Mouse (Mus musculus) subcutaneous adipose tissue, adult 2 months (tissue): ENCODE measurements around the gene Dcaf1. TPM values are rescaled to one million over a fixed set of nuclear protein-coding genes. Genes with fewer than 3 reads are reported as not detected.

Experiments used
- polyA plus RNA-seq: library from polyadenylated mRNA; depleted of rRNA; stranded (reverse); fragments of >200 nt; gene quantifications from 2 replicates; pipeline ENCODE4 v1.2.3, GENCODE M21; 2012; ENCODE audit warnings: low replicate concordance; rRNA removed

Gene Dcaf1
- 11.8 and 18.7 TPM in 2 replicates for polyA plus RNA-seq

DNA sequence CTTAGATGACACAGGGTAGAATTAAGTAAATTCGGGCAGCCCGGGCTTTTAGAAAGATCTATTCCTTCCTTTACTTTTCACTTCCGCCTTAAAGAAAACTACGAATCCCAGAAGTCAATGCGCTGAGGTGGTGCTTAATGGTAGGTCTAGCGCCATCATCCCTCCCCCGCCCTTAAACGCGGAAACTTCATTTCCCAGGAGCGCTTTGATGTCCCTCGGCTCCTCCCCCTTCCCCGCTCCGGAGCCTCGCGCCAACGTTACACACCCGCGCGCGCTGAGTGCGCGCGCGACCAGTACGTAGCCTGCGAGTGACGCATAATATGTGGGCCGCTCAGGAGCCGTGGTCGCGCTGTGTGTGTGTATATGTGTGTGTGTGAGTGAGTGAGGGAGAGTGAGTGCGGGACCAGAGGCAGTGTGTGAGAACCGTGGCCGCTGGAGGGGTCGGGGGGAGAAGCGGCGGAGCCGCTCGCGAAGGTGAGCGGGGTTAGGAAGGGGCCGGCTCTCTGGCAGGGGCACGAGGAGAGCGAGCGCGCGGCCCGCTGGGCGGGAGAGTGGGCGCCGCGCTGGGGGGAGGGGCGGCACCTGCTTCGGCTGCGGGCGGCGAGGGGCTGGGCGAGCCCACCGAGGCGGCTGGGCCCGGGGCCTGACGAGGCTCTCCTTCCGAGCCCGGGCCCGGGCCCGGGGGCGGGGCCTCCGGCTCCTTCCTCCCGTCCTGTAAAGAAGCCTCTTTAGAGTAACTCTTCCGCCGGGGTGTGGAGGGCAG is at the start of gene Dcaf1:
Gene Dcaf1, plus strand, starts transcription at position 257 of the 763 bp plus-strand sequence.

DNA sequence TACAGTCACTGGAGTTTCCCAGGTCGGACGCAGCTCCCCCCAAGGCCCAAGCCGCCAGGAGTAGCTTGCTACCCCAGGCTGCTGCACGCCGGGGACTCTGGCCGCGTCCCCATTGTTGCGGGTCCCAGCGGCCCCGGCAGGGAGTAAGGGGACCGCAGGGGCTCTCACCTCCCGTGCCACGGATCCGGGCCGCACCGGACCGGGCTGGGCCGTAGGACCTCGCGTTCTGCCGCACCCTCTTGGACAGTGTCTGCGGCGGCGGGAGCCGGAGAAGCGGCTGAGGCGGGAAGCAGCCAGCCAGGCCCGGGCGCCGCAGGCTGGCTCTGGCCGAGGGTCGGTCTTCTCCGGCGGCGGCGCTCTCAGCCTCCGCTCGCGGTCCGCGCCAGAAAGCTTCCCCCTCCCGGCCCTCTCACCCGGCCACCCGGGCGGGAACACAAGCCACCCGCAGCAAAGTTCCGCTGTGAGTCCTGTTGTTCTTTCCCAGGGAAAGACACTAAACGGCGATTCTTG is 32.8 kb upstream of the Dcaf1 start, which contains the start of gene Rad54l2:
Gene Rad54l2, minus strand, starts transcription at position 383 of the 510 bp plus-strand sequence.

DNA sequence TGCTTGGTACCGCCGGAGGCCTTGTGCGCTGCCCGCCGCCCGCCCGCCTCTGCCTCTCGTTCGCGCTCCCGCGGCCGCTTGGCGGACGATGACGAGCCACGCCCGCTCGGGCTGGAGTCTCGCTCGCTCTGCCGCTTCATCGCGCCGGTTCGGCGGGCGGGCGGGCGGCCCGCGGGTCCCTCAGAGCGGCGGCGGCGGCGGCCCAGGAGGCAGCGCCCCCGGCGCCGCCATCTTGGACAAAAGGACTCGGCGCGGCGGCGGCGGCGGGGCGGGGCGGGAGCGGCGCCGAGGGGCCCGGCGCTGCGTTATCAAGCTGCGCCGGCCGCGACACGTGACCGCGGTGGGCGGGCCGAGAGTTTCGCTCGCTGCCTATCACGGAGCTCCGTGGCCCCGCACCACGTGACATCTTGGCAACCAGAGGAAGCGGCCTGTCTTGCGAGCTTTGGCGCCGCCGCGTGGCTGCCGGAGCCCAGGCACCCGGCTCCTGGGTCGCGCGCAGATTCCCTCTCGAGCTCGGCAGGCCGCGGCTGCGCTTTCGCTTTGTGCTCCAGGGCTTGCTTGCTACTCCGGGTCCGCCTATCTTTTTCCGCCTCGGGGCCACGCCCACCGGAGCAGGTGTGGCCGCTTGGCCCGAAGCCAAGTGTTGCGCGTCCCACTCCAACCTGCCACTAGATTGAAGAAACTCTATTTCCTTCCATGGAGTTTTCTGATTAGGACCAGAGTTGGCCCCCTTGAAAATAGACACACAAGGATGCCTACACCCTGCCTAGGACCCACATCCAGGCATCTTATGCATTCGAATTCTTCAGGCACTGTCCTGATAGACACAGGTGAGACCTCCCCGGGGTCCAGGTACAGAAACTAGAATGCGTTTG is 65.4 kb downstream of the Dcaf1 start, which contains the start of gene Rbm15b:
Gene Rbm15b, minus strand, starts transcription at position 601 of the 875 bp plus-strand sequence.

DNA sequence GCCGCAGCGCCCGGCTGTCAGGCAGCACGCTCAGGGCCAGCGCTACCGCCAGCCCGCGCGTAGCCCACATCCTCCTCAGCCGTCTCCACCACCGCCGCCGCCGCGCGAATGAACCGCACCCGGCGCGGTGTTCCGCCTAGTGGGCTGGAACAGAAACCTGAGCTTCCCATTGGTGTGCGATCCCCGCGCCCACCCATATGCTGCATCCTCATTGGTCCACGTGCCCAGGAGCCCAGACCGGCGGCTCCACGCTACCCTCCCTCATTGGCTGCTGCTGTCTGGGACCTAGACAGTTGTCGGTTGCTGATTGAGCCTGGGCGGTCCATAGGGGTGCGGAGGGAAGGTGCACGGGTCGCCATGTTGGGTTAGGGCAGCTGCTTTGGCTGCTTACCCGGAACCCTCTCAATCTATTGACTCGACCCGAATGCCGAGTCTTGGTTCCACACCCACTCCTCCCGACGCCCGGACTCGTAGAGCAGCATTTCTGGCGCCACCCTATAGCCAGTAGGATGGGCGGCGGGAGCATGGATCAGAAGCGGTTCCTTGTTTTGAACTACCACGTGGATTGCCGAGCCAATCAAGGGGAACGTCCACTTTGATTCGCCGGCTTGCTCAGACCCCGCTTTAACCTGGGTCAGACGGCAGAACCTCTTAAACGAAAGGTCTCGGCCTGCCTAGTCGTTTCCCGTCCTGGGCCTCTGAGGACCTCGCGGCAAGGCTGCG is 70.3 kb downstream of the Dcaf1 start, which contains the start of gene Manf:
Gene Manf, minus strand, starts transcription at position 151 of the 723 bp plus-strand sequence.

Other genes starting within 250 kb of the Dcaf1 start
- not detected in 2 replicates for gene Iqcf6, start 195.3 kb upstream of the Dcaf1 start, polyA plus RNA-seq
- not detected in 2 replicates for gene Grm2, start 165.8 kb upstream of the Dcaf1 start, polyA plus RNA-seq
- gene Tex264, start 135.9 kb upstream of the Dcaf1 start, polyA plus RNA-seq, result 142 and 168 TPM in 2 replicates
- gene Rad54l2, start 32.7 kb upstream of the Dcaf1 start, polyA plus RNA-seq, result 12.9 and 22.7 TPM in 2 replicates
- 5.7 and 18.8 TPM in 2 replicates for gene Rbm15b, start 65.6 kb downstream of the Dcaf1 start, polyA plus RNA-seq
- 13.0 and 16.8 TPM in 2 replicates for gene Manf, start 70.1 kb downstream of the Dcaf1 start, polyA plus RNA-seq